Mouse (Mus musculus) stomach, embryonic 16.5 days (tissue): Measurements from ENCODE around the gene Gm39566. TPM values are rescaled to one million over a fixed set of nuclear protein-coding genes. Genes with fewer than 3 reads are reported as not detected.
"Not testable (repeated sequence)": the region's sequence is repeated elsewhere in the genome, so short reads cannot be mapped to it uniquely, and the experiment has no call there.

Experiments used
- ATAC-seq: fragments of 200-750 bp; cut with Nextera tagmentation; 2 replicates; pipeline ENCODE4 v1.8.0; 2017; ENCODE audit warnings: moderate number of reproducible peaks, moderate TSS enrichment; ENCODE audit not compliant: insufficient read depth, low FRiP score
- H3K27ac ChIP-seq: fragments of 300-500 bp; sonication (generic); 2 replicates; pipeline ENCODE4 v1.5.1; 2014; ENCODE audit warnings: low read length
- H3K27me3 ChIP-seq: fragments of 300-500 bp; sonication (generic); 2 replicates; pipeline ENCODE4 v1.6.1; 2014; ENCODE audit warnings: low read length, control low read depth, mixed read lengths; ENCODE audit not compliant: control insufficient read depth, insufficient read depth
- H3K36me3 ChIP-seq: fragments of 300-500 bp; sonication (generic); 2 replicates; pipeline ENCODE4 v1.6.1; 2014; ENCODE audit warnings: low read length; ENCODE audit not compliant: control insufficient read depth, insufficient read depth
- H3K4me1 ChIP-seq: fragments of 300-500 bp; sonication (generic); 2 replicates; pipeline ENCODE4 v1.6.1; 2014; ENCODE audit warnings: low read length, control low read depth, mixed read lengths; ENCODE audit not compliant: control insufficient read depth, insufficient read depth
- H3K4me2 ChIP-seq: fragments of 300-500 bp; sonication (generic); 2 replicates; pipeline ENCODE4 v1.6.1; 2014; ENCODE audit warnings: low read depth, low read length, mixed read lengths
- H3K4me3 ChIP-seq: fragments of 300-500 bp; sonication (generic); replicated peaks from 2 replicates; pipeline ENCODE4 v1.5.1; 2014; ENCODE audit warnings: mild to moderate bottlenecking, low read length
- H3K9ac ChIP-seq: fragments of 300-500 bp; sonication (generic); 2 replicates; pipeline ENCODE4 v1.6.1; 2014; ENCODE audit warnings: low read length
- H3K9me3 ChIP-seq: fragments of 300-500 bp; sonication (generic); replicated peaks from 2 replicates; pipeline ENCODE4 v1.6.1; 2016; ENCODE audit warnings: low read length, control low read depth; ENCODE audit not compliant: control insufficient read depth
- WGBS: fragments of 180-500 bp; shearing (Covaris S2); extraction: QIAGEN DNeasy Blood & Tissue Kit; methylation state at CpG from one replicate; pipeline ENCODE4 v1.1.7; 2014; 5-methylcytosine and 5-hydroxymethylcytosine counted together
- polyA plus RNA-seq: library from polyadenylated mRNA; unstranded; fragments of >200 nt; fragmentation: Nextera tagmentation; extraction: Ambion mirVana; gene quantifications from 2 replicates; pipeline ENCODE4 v1.2.1, GENCODE M21; 2015

The Gm39566 gene
- polyA plus RNA-seq: 0.03 TPM in 1 of 2 replicates, not detected in the other

DNA sequence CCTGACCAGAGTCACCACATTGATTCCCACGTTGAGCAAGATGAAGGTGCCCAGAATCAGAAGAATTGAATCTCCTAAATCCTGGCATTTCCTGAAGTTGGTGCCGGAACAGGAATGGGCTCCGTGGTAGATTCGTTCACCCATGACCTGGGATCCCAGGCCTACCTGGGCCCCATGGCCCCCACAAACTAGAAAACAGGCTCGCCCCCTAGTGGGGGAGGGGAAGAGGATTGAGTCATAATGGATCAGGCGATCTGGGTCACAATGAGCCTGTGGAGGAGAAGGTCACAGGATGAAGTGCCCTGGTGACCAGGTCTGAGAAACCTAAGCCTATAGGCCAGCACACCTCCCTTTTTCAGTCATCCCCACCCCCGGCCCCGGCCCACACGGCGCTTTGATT, at the start of gene Gm39566:
TSS of gene Gm39566 (minus strand) at position 144 of the 400 bp plus-strand sequence.
- no peaks in the 10 kb centered on the region for H3K4me1 ChIP-seq
- no peaks in the 10 kb centered on the region for H3K36me3 ChIP-seq
- 58% methylated on average over 10 of the region's 10 CpGs for WGBS
- no peak within 1 kb of the TSS for H3K27ac ChIP-seq
- H3K9me3 ChIP-seq: peaks cover 11% of the 10 kb centered on the region; the same call in 1 of the 2 replicates
- no peak within 1 kb of the TSS for H3K9ac ChIP-seq
- no peak within 1 kb of the TSS for H3K4me3 ChIP-seq
- no peaks in the 10 kb centered on the region for H3K27me3 ChIP-seq
- ATAC-seq: no peak
- H3K4me2 ChIP-seq: no peak within 1 kb of the TSS

DNA sequence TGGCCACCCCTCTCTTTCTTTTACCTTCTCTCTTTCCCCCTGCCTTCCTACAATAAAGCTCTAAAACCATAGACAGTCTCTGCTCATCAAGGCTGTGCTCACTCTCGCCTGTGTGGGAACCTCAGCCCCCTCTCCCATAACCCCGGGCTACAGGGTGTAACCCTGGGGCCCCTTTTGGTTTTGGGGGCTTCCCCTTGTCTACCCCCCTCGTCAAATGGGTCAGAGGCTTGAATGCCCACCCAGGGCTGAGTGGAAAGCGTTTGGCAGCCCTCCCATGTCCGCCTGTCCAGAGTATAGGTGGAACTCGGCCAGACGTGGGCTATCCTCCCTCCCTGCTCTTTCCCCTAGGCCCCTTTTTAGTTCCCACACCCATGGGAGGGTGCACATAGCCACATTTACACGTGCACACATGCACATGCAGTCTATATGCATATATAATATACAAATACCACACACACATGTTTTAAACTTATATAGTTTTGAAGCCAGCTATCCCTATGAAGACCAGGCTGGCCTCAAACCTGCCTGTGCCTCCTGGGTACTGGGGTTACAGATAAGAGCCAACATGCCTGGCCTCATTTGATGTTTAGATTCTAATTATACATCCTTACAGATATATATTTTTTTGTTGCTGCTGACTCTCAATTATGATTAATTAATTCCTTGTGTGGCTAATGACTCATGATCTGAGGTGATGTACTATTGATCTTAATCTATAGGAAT, 49.2 kb upstream of the Gm39566 start:
- H3K9me3 ChIP-seq: no peaks in the 10 kb centered on the region
- H3K4me1 ChIP-seq: no peaks in the 10 kb centered on the region
- H3K36me3 ChIP-seq: no peaks in the 10 kb centered on the region
- no peaks in the 10 kb centered on the region for H3K27me3 ChIP-seq
- H3K9ac ChIP-seq: no peak overlapping the region
- no peak overlapping the region for H3K27ac ChIP-seq
- no peak overlapping the region for H3K4me2 ChIP-seq
- no peak for ATAC-seq
- WGBS: 43% methylated on average over 8 of the region's 8 CpGs
- no peak overlapping the region for H3K4me3 ChIP-seq

DNA sequence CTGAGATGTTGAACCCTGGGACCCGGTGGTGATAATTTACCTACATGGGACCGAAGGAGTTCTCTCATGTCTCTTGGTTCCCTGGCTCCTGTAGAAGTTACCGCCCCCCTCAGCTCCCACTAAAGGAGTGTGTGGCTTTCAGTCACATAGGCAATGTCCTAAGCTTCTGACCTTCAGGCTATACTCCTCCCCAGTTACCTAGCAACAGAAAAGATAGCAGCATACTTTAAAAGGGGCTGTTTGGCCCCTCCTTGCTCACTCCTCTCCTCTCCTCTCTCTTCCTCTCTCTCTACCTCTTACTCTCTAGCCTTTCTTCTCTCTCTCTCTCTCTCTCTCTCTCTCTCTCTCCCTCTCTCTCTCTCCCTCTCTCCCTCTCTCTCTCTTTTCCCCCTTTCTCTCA, 48.6 kb upstream of the Gm39566 start:
- WGBS: 69% methylated on average over 3 of the region's 3 CpGs
- H3K4me3 ChIP-seq, ATAC-seq: not testable (repeated sequence)

DNA sequence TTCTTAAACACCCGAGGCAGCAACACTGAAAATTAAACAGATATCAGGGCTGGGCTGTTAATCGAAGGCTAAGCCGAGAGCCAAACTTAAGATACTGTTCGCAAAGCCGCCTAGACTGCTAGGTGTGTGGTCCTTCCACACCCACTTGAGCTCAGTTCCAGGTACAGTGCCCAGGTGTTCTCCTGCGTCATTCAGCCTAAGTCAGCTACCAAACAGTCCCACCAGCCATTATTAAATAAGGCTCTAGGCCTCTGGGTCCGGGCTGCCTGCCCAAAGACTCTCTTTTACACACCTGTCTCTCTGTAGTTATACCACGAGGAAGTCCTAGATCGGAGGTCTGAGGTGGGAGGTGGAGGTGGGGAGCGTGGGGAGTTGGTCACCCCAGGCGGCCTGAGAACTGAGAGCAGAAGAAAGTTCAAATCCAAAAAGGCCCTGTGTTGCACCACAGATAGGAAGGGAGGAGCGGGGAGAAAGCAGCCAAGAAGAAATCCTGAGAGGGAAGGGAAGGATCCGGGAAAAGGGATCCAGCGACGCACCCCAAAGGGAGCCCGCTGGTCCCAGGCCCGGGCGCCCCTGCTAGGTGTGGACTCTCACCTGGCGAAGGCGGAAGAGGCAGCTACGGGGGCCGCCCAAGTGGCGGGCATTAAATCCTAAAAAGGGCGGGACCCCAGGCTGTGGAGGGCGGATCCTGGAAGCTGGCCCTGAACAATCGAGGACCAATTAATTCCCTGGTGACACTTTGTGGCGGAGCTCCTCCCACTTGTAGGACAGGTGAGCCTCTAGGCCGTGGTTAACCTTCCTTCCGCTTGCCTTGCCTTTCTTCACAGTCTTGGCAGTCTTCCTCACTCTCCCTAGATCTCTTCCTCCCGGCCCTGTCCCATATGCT, 43.3 kb upstream of the Gm39566 start, which contains the start of gene Tnk1:
TSS of gene Tnk1 (minus strand) at position 618 of the 886 bp plus-strand sequence.
- Histone ChIP-seq H3K4me2 (peak within 1 kb of the TSS; percentile 36), H3K9me3 (no peaks in the 10 kb centered on the region), H3K36me3 (no peaks in the 10 kb centered on the region), H3K27me3 (no peaks in the 10 kb centered on the region), H3K9ac (peak within 1 kb of the TSS; percentile 68), H3K4me1 (no peaks in the 10 kb centered on the region), H3K4me3 (peak within 1 kb of the TSS; percentile 46), H3K27ac (peak within 1 kb of the TSS; percentile 86)
- 17% methylated on average over 30 of the region's 30 CpGs for WGBS
- ATAC-seq: peak; percentile 88

More for the DNA sequence above, 48.6 kb upstream of the Gm39566 start:
- not testable (repeated sequence) for H3K27ac ChIP-seq, H3K4me2 ChIP-seq, H3K36me3 ChIP-seq, H3K4me1 ChIP-seq, H3K9me3 ChIP-seq, H3K27me3 ChIP-seq, H3K9ac ChIP-seq

DNA sequence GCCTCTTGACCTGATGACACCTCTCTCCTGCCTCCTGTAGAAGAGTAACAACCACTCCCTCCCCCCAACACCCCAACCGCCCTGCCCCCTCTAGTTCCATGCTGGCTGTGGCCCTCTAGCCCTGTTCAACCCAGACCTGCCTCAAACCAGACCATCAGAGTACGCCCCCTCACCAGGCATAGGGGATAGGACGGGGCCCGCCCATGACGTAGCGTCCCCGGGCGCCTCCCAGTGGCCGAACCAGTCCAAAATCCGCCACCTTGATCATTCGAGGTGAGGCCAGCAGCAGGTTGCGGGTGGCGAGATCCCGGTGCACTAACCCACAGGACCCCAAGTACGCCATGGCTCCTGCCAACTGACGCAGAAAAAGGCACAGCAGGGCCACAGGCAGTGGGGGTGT, 40.2 kb upstream of the Gm39566 start:
- 0 out of 2 replicates have a peak, but pooled peaks cover 9% of the 10 kb centered on the region for H3K36me3 ChIP-seq
- 29% methylated on average over 16 of the region's 16 CpGs for WGBS
- H3K9ac ChIP-seq: peak overlapping the region; percentile 14; the same call in 1 of the 2 replicates
- no peak overlapping the region for H3K4me2 ChIP-seq
- no peak overlapping the region for H3K4me3 ChIP-seq
- H3K4me1 ChIP-seq: no peaks in the 10 kb centered on the region
- H3K9me3 ChIP-seq: no peaks in the 10 kb centered on the region
- H3K27ac ChIP-seq: no peak overlapping the region
- no peak for ATAC-seq
- H3K27me3 ChIP-seq: no peaks in the 10 kb centered on the region

DNA sequence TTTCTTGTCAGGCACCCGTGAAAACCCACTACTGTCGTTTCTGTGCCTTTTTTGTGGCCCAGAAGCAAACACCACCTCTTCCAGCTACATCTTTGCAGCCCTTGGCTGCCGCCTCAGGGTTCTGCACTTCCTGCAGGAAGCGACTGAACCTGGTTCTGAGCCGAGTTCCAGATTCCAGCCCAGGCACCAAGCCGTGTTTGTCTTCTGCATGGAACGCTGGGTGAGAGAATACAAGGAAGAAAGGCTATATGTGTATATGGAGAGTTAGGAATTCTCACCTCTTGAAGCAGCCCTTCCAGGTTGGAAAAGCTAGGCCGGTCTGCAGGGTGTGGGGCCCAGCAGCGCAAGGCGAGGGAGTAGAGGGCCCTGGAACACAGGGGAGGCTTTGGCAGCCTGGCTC, 39.6 kb upstream of the Gm39566 start:
- WGBS: 74% methylated on average over 10 of the region's 10 CpGs

DNA sequence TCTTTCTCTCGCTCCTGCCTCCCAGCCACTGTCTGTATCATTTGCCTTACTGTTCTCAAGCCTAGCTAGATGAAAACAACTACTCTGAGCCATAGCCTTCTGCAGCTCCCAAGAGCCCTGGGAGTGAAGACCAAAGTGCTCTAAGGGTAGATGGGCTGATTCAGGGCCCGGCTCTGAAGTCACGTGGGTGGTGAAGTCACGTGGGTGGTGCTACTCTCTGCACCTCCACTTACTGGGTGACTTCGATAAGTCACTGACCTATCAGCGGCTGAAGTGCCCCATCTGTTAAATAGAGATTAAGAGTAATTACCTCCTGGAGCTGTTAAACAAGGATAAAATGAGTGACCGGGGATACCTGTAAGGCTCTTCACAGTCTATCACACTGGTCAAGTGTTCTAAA, 38.9 kb upstream of the Gm39566 start:
- Histone ChIP-seq H3K4me2 (no peak overlapping the region), H3K4me1 (no peaks in the 10 kb centered on the region), H3K9ac (no peak overlapping the region), H3K4me3 (no peak overlapping the region), H3K27ac (no peak overlapping the region), H3K9me3 (no peaks in the 10 kb centered on the region), H3K36me3 (0 out of 2 replicates have a peak, but pooled peaks cover 9% of the 10 kb centered on the region), H3K27me3 (no peaks in the 10 kb centered on the region)
- 0 out of 2 replicates have a peak, but pooled peaks have one; percentile 9 for ATAC-seq
- WGBS: 55% methylated on average over 7 of the region's 7 CpGs

More for the DNA sequence above, 39.6 kb upstream of the Gm39566 start:
- ATAC-seq: no peak
- Histone ChIP-seq H3K9ac (no peak overlapping the region), H3K36me3 (0 out of 2 replicates have a peak, but pooled peaks cover 9% of the 10 kb centered on the region), H3K4me2 (no peak overlapping the region), H3K4me3 (no peak overlapping the region), H3K27me3 (no peaks in the 10 kb centered on the region), H3K9me3 (no peaks in the 10 kb centered on the region), H3K27ac (no peak overlapping the region), H3K4me1 (no peaks in the 10 kb centered on the region)

DNA sequence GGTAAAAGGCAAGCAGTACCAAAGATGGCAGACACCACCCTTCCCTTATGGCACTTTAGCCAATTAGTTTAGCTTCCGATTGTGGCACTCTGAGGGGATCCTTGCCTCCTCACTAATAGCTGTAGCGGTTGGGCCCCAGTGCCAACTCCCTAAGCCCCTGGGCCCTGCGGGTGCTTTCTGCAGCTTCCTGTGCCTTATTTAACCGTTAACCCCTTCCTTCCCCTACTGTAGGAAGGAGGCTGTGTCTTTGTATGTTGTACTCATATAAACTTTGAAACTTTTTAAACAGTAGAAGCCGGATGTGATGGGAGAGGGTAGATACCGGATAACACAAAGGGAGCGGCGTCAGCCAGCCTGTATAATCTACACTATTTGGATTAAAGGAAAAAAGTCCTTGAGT, 35.7 kb upstream of the Gm39566 start:
- WGBS: 69% methylated on average over 8 of the region's 8 CpGs
- H3K36me3 ChIP-seq: 0 out of 2 replicates have a peak, but pooled peaks cover 9% of the 10 kb centered on the region

DNA sequence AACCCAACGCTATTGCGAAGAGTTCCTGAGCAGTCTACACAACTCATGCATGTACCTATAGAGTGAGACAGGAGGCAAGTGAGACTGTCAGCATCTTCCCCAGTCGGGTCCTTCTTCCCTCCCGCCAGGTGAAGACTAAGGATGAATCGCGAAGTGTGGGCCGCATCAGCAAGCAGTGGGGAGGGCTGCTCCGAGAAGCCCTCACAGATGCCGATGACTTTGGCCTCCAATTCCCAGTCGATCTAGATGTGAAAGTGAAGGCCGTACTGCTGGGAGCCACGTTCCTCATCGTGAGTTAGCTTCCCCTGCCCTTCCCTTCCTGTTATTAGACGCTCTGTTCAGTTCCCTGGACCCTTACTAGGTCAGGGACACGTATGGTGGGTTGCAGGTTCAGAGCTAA, 34.8 kb upstream of the Gm39566 start:
- H3K27me3 ChIP-seq: no peaks in the 10 kb centered on the region
- no peak for ATAC-seq
- 0 out of 2 replicates have a peak, but pooled peaks cover 9% of the 10 kb centered on the region for H3K36me3 ChIP-seq

More for the DNA sequence above, 35.7 kb upstream of the Gm39566 start:
- no peak overlapping the region for H3K4me2 ChIP-seq
- H3K27ac ChIP-seq: no peak overlapping the region
- H3K4me1 ChIP-seq: peaks cover 10% of the 10 kb centered on the region
- no peaks in the 10 kb centered on the region for H3K27me3 ChIP-seq
- no peak for ATAC-seq
- H3K4me3 ChIP-seq: no peak overlapping the region
- no peak overlapping the region for H3K9ac ChIP-seq
- H3K9me3 ChIP-seq: no peaks in the 10 kb centered on the region

More for the DNA sequence above, 34.8 kb upstream of the Gm39566 start:
- Histone ChIP-seq H3K9ac (no peak overlapping the region), H3K4me1 (peaks cover 16% of the 10 kb centered on the region), H3K9me3 (no peaks in the 10 kb centered on the region), H3K27ac (no peak overlapping the region; the same call in 1 of the 2 replicates), H3K4me3 (no peak overlapping the region), H3K4me2 (no peak overlapping the region)
- WGBS: 94% methylated on average over 15 of the region's 15 CpGs
